Mouse (Mus musculus) 3134 (cell line): ENCODE measurements around the gene Snapc5.
"Not testable (repeated sequence)": the region's sequence is repeated elsewhere in the genome, so short reads cannot be mapped to it uniquely, and the experiment has no call there.

Experiments
- DNase-seq: peaks from one replicate; pipeline ENCODE4 v3.0.0-alpha.2; 2011; ENCODE audit warnings: low spot score; ENCODE audit not compliant: insufficient read length; ENCODE audit errors: extremely low read depth

The Snapc5 gene

GRCm38 (mm10) chr9:64198763-64199418 lies 19.8 kb downstream of the Snapc5 start:
- DNase-seq: not testable (repeated sequence)

- DNase-seq: no peak
Observed at GRCm38 (mm10) chr9:64199897-64200296, 20.8 kb downstream of the Snapc5 start.

DNA sequence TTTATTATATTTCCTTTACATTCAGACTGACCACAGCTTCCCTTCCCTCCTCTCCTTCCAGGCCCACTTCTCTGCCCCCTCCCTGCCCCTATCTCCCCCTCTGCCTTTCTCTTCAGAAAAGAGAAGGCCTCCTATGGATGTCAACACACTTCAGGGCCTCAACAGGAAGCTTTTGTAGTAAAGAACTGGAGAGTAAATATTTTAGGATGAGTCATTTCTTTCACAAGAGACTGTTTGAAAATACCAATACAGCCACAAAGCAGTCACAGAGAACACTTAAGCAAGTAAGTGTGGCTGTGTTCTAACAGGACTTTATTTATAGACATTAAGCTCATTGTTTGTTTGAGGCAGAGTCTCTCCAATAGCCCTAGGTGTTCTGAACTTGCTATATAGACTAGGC lies 23.3 kb downstream of the Snapc5 start:
- DNase-seq: peak; percentile 65

DNA sequence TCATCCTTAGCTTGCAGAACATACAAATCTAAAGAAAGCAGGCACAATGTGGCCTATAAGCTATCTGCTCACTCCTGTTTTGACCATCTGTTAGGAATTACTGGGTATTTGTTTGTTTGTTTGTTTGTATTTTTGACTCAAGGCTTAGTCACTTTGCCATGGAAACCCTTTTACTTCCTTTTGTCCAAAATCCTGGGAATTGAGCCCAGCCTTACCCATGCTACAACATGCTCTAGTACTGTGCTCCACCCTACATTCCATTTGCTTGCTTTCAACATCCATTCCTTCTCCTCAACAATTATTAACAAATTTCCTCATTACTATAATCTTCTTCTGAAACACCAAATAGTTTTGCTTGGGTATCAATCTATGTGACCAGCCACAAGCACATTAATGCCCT lies 23.8 kb downstream of the Snapc5 start:
- no peak for DNase-seq

GRCm38 (mm10) chr9:64207509-64208084 lies 28.5 kb downstream of the Snapc5 start:
- DNase-seq: no peak

GRCm38 (mm10) chr9:64214452-64214851 lies 35.4 kb downstream of the Snapc5 start:
- no peak for DNase-seq

DNA sequence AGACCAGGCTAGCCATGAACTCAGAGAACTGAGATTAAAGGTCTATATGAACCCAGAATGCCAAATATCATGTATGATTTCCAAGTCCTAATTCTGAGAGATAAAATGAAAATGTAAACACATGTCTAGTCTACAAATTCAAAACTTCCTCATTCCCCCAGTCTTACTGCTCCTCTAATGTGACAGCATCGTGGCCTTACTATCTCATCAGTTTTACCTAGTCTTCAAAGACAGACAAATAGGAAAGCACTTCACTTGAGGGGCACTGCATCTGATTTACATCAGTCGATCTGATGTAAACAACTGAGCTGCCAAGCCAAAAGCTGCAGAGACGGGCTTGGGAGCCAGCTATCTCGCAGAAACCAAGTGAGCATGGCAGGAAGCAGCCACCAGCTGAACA lies 37.0 kb downstream of the Snapc5 start:
- no peak for DNase-seq

DNA sequence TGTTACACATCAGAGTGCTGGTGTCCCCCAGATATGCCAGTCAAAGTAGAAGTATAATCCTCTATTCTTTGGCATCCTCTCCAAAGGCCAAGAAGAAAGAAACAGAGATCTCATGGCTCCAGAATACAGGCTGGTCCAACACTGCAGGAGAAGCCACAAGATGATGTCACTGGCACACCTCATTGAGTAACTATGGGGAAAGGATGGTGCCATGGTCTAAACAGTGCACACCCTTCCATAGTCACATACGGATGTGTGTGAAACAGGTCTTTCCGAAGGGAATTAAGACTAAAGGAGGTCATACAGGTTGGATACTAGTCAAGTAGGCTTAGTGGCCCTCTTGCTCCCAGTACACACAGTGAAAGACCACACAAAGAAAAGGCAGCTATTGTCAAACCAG lies 37.6 kb downstream of the Snapc5 start:
- DNase-seq: peak; percentile 15

GRCm38 (mm10) chr9:64217887-64218286 lies 38.8 kb downstream of the Snapc5 start:
- DNase-seq: no peak

DNA sequence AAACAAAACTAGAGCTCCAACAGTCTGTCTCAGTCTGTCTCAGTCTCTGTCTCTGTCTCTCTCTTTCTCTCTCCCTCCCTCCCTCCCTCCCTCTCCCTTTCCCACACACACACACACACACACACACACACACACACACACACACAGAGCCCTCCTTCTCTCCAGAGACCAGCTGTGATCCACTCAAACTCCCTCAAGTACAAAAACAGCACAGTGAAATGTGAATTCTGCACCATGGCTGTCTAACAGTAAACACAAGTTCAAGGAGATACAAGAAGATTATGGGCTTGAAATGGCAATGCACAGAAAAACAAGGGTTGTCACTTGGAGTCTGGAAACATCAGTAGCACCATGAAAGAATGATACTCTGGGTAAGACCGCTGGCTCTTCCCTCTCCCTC lies 40.2 kb downstream of the Snapc5 start:
- DNase-seq: no peak

- DNase-seq: no peak
Observed at GRCm38 (mm10) chr9:64219772-64220420, 40.8 kb downstream of the Snapc5 start.

DNA sequence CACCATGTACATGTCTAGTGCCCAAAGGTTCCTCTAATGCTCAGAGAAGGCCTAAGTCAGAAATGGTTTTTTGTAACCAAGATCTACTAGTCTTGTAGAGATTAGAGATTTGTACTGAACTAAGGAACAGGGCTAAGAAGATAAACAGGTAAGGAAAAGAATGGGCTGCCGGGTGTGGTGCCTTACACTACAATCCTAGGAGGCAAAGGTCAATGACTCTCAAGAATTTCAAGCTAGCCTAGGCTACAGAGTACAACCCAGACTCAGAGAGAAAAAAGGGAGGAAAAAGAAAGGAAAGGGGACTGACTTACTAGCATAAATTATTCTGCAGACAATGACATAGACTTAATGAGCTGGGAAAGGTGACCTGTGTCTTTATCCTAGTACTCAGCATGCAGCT lies 41.5 kb downstream of the Snapc5 start:
- no peak for DNase-seq

DNA sequence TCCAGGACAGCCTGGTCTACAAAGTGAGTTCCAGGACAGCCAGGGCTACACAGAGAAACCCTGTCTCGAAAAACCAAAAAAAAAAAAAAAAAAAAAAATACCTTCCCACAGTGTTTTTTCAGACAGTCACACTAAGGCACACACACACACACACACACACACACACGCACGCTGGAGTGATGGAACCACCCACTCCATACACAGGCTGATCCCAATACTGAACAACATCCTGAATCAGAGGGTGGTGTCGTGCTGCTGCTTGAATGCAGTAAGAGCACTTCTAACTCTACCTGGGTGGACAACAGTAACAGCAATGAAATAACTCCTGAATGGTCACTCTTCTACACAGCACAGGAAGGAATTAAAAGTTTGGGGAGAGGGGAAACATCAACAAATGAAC lies 42.4 kb downstream of the Snapc5 start:
- DNase-seq: no peak

- DNase-seq: no peak
Observed at GRCm38 (mm10) chr9:64222098-64222497, 43.0 kb downstream of the Snapc5 start.

GRCm38 (mm10) chr9:64225805-64226204 lies 46.7 kb downstream of the Snapc5 start:
- no peak for DNase-seq

GRCm38 (mm10) chr9:64227736-64228135 lies 48.7 kb downstream of the Snapc5 start:
- no peak for DNase-seq

GRCm38 (mm10) chr9:64228972-64229371 lies 49.9 kb downstream of the Snapc5 start:
- DNase-seq: no peak

GRCm38 (mm10) chr9:64231171-64231570 lies 52.1 kb downstream of the Snapc5 start:
- DNase-seq: no peak

GRCm38 (mm10) chr9:64231674-64232073 lies 52.6 kb downstream of the Snapc5 start:
- DNase-seq: no peak

- no peak for DNase-seq
Observed at GRCm38 (mm10) chr9:64232257-64232957, 53.3 kb downstream of the Snapc5 start.
